Mouse (Mus musculus) bone marrow, adult 2 months (tissue): Measurements from ENCODE around the gene Nabp1.

Experiments
- CTCF ChIP-seq: fragments of 200-500 bp; IDR thresholded peaks from 2 replicates; pipeline ENCODE4 v1.5.1; 2011; ENCODE audit warnings: low read length, control low read depth; ENCODE audit not compliant: control insufficient read depth, insufficient read depth
- POLR2A ChIP-seq: fragments of 200-500 bp; IDR thresholded peaks from 2 replicates; pipeline ENCODE4 v1.6.1; 2011; ENCODE audit warnings: low read depth, mild to moderate bottlenecking, control low read depth, low read length, borderline replicate concordance; ENCODE audit not compliant: control insufficient read depth

DNA sequence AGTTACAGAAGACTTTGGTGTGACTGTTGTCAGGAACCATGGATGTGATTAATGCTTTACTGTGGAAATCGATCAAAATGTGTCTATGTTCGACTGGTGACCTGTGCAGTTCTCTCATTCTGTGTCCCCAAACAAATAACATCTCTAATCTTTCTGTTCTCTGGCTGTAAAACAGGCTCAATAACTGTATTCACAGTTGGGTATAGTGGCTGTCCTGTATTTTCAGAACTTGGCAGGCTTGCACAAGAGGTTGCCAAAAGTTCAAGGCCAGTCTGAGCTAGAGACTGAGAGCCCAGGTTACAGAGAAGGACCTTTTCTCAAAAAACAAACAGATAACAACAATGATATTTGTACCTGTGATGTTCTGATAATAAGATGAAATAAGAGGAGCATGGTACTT, 34.1 kb upstream of the Nabp1 start:
- no peak for TF ChIP-seq CTCF
- TF ChIP-seq POLR2A = no peak
